Mouse (Mus musculus) thymus, adult 18-20 months (tissue): Measurements from ENCODE around the gene Dapp1.

Experiments
- DNase-seq, 2 experiments: peaks; one replicate each; pipeline ENCODE4 v3.0.0; 2022; ENCODE audit warnings: mixed read lengths in 2 of 2

Gene Dapp1

DNA sequence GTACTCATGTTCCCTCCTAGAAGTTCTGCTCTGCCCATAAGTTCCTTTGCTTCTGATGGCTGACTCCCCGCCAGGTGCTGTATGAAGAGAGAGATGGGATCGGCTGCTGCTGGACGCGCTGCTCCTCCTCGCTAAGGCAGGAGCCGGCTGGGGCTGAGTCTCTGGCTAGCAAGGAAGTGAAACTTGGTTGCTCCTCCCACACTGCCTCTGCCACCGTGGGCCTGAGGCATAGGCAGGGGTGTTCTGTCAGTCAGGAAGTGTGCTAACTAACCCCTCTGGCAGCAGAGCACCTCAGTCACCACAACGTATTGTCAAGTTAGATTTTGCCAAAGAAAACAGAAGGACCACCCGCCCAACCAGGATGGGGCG lies at the start of gene Dapp1:
Gene Dapp1, minus strand, starts transcription at position 164 of the 369 bp plus-strand sequence.
- DNase-seq: peak; percentile 80 to 87

DNA sequence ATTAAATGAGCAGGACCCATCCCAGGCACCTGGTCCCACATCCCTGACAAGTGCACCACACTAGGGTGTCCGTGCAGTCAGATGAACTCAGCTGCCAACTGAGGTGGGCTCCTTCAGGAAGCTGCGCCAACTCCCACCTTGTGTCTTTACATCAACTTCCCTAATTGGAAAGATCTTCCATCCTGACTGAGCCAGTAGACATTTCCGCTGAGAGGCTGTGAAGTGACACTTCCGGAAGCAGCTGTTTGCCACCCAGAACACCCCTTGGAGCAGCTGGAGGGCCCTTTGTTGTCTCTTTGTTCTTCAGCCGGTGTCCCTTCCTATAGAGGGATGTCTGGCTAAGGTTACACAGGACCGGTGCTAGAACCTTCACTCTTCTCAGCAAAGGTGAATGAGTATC lies 49.2 kb upstream of the Dapp1 start:
- DNase-seq: no peak

DNA sequence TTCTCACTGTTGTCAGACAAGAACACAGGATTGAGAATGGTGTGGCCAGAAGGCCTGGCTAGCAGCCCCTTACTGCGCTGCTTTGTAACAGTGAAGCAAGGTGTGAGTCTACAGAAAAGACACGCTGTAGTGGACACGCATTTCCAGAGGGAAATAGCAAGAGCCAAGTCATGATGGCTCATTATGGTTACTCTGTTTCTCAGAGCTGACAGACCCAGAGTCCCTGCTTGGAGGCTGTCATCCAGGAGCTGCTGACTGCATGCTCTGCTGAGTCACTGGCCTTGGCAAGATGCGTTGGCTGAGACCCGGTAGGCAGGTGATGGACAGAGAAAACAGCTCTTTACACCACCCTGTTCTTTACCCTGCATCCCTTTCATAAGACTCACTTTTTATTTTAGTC lies 48.0 kb upstream of the Dapp1 start:
- no peak for DNase-seq

DNA sequence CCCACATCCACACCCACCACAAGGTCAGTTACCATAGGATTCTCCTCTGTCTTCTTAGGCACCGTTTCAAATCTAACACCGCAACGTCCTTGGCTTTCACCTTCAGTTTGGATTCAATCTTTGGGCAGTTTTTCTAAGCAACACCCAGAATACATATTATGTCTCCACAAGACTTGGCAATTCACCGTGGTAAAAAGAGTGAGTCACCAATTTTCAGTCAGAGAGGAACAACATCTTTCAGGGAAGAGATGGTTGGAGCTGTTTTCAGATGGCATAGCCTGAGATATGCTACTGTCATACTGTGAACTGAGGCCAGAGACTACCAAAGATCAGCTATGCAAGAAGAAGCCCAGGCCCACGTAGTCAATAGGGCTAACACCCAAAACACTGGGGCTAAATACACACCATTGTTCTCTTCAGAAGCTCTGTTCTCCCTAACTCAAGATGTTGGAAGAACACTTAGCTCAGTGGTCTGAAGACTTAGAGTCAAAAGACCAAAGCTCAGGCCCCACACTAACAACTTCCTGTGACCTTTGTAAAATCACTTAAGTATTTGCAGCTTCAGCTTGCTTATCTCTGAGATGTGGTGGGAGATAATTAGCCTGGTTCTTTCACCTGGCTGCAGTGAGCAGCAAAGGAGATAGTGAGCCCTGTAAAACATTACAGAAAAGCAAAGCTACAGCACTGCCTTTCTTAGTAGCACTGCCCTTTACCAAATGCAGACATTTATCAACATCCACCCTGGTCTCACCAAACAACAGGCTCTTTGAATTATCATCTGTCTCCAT lies 46.4 kb upstream of the Dapp1 start:
- no peak for DNase-seq

DNA sequence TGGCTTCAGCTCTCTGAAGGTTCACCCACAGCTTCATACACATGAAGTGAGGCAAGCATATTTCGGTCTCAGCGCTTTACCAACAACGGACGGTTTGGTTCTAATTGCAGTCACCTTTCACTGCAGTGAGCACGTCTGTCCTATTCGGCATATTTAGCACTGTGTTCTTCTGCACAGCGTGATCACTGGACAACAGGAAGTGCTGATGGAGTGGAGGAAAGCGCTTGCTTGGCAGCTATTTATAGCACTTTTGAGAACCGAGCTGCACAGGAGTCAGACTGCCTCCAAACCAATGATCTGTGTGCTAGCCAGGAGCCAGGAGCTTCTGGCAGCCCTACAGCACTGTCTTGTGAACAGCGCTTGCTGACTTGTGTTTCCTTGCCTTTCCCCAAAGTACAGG lies 44.9 kb upstream of the Dapp1 start:
- no peak for DNase-seq

DNA sequence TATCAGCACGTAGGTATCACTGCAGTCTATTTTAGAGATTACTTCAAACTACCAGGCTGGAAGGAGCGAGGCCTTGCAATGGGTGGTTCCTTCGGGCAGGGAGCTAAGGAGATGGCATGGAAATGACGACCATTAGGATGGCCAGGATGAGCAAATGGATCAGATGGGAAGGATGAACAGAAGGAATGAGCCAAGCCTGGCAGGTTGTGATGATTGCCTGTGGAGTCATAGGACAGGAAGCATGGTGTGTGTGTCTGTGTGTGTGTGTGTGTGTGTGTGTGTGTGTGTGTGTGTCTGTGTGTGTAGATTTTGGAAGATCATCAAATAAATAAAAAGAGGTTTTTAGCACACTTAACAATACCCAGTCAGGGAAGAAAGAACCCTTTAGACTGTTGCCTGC lies 41.3 kb upstream of the Dapp1 start:
- DNase-seq: no peak

DNA sequence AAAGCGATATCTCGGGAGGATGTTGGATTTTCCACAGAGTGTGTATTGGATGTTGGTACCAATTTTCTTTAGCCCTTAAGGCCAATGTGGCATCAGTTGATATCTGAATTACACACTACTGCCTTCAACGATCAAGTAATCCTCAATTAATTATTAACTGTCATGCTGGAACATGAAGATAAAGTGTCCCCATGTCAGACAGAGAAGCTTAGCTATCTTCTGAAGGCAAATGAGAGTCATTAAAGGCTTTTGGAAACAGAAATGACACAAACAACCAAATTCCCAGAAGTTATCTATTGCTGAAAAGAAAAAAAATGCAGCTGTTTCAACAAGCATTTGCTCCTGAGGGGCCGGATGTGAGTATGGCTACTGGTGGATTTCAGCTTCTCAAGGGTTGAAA lies 40.7 kb upstream of the Dapp1 start:
- DNase-seq: no peak

DNA sequence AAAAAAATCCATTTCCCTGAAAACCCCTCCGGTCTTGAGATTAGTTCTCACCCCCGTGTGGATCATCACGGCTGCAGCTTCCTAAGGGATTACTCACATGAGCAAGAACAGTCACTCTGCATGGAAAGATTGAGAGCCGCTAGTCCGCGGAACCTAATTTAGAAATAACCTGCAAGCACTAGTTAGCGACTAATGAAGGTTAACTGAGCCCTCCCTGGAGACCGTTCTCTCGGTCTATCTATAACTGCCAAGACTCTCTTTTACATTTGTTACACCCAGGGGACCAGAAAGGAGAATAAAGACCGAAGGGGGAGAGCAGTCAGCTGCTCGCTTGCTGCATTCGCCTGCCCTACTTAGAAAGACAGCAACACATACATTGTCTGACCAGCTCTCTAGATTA lies 35.5 kb upstream of the Dapp1 start:
- no peak for DNase-seq

DNA sequence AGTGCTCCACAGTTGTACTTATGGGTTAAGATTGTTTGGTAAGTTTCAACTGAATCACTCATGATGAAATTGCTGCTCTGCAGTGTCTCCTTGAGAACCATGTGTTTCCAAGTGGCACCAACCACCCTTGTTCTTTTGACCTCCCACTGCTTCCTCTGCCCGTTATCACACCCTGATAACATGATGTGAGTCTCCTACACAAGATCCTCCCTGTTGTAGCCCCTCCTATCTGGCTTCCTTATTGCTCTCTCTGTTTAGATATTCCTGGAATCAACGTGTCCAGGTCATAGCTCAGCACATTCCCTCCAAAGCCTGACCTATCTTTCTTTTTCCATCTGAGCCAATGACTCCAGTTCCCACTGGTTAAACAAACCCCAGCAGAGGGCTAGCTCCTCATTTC lies 33.4 kb upstream of the Dapp1 start:
- DNase-seq: no peak

DNA sequence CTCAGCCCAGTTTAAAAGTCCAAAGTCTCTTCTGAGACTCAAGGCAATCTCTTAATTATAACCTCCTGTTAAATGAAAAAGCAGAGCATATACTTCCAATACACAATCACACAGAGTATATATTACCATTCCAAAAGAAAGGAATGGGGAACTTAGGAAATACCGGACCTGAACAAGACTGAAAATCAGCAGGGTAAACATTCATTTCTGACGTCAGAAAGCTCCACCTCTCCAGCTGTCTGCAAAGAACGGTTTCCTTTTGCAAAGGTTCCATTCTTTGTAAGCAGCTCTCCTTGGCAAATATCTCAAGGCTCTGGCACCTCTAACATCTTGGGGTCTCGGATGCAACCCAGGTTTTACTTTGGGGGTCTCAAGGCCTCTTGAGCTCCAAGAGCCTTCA lies 31.0 kb upstream of the Dapp1 start:
- DNase-seq: no peak

DNA sequence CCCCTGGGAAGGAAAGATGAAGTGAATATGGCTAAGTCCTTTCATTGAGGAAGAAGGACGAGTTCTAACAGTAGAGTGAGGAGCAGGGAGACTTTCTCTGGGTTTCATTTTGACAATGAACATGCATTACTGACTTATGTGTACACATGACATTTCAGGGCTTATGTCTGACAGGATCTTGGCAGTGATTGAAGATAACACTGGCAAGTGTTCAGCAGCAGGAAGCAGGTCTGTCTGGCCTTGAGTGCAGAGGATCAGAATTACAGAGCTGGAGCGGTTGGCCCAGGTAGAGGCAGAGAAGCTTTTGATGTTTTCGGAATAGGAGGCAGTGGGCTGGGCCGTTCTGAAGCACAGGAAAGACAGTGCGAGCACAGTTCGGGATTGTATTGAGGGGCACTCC lies 26.8 kb upstream of the Dapp1 start:
- DNase-seq: no peak

DNA sequence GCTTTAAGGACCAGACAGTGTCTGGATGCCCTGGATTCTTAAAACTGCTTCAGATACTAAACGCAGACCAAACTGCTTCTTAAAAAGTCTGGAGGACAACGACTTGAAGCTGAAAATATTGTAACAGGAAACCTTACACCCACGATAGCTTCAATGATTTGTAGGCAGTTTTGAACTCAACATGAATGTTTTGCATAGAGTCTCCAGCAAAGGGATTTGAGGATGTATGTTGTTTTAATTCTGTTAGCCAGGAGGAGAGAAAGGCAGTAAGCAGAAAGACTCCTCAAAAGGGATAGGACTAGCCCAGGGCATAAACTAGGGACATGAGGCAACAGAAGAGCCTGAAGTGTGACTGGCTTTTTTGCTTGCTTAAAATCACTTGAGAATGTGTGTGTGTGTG lies 25.6 kb upstream of the Dapp1 start:
- no peak for DNase-seq

DNA sequence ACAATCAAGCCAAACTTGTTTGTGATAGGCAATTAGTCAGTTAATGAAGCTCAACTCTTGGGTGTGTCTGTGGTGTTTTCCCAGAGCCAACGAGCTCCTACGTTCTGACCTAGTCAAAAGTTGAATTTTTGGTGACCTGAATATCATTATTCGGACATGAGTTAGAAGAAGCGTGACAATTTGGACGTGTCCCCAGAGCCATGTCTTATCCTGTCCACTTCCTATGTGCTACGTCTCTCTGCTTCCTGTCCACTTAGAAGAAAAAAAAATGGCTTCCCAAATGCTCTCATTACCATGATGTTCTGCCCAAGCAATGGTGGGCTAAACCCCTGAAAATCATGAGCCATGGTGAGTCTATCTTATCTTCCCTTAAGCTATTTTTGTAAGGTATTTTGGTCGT lies 21.9 kb upstream of the Dapp1 start:
- DNase-seq: no peak

DNA sequence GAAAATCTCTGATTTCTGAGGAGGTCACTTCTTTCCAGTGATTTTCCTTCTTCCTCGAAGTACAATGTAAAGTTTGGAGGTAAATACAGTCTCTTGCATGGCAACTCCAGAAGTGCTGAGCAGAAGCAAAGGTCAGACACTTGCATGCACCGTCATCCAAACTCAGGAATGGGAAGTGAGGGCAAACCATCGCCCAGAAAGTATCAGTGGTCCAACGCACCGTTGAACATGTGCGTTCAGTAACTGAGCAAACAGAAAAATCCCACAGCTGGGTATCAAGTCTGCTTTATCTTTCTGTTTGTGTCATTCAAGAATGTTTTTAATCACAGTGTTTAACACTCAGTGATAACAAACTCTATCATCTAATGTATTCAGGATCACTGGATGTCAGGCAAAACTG lies 21.2 kb upstream of the Dapp1 start:
- no peak for DNase-seq

DNA sequence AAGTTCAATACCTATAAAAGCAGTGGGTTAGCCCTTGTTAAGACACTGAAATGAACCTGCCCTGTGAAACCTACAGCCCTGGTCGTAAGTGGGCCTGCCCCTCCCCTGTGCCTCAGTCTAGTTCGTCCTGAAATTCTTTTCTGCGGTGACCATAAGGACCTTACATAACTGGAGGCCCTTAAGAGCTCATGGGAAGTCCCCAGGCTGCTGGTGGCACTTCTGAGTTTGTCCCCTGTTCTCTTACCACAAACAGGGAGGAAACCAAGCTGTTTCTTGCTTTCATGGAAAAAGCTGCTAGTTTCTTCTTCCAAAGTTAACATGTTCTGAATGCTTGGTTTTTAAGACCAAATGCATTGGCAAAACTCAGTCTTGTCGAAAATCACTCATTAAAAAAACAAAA lies 20.5 kb upstream of the Dapp1 start:
- DNase-seq: no peak

DNA sequence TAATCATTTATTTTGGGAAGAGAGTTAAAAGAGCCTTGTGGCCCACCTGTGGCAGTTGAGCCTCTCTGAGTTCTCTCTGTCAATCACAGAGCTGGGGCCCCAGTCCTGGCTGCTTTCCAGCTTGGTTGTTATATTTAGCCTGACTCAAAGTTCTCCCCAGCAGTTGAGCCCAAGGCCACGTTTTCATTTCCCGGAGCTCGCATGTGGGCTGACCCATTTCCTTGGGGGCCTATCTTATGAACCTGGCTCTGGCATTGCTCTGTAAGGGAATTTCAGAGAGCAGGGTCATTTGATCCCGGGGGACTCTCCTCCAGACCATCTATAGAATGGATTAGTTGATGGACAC lies 19.4 kb upstream of the Dapp1 start:
- DNase-seq: no peak

DNA sequence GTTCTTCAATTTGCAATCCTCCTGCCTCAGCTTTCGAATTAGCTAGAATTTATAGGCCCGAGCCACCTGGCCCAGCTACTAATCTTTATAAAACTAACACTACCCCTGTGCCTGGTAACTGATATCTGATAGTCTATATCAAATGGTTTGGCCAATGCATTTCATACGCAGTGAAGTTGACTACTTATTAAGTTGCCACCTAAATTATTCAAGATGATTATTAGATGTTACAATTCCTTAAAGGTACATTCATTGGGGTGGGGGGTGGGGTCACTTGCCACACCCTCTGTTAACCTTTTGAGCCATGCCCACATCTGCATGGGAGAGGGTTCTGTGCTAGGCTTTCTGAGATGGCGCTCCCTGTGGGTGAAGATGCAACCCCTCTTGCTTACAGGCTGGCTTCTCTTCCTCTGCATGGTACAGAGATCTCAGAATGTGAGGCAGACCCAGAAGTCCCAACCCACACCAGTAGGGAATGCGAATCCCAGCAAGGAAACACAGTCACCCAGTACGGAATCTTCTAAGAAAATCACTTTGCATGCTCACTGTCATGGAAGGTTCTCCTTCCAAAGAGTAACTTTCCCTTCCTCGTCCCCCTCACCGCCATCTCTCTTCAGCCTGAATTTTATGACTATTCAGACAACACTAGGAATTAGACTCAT lies 18.8 kb upstream of the Dapp1 start:
- DNase-seq: no peak

DNA sequence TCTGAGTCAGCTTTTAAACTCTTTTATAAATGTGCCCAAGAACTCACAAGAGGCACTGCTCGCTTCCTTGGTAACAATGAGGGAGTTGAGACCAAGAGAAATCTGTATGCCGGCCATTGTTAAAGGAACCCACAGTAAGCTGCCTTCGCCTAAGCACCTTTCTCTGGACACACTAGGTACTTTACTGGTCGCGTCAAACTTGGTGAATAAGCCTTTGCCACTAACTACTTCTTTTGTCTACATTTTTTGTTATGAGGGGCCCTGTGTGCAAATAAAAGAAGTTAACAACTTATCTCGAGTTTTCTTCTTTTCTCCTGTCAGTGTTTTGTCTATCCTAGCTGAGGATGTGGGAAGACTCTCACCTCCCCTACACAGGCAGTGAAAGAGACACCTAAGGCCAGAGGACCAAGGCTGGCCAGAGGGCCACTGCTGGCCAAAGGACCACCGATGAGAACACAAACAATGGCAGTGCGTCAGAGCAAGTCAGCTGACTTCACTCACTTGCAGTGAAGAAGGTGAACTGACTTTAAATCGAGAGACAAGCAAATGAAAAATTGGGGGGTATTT lies 18.0 kb upstream of the Dapp1 start:
- no peak for DNase-seq

DNA sequence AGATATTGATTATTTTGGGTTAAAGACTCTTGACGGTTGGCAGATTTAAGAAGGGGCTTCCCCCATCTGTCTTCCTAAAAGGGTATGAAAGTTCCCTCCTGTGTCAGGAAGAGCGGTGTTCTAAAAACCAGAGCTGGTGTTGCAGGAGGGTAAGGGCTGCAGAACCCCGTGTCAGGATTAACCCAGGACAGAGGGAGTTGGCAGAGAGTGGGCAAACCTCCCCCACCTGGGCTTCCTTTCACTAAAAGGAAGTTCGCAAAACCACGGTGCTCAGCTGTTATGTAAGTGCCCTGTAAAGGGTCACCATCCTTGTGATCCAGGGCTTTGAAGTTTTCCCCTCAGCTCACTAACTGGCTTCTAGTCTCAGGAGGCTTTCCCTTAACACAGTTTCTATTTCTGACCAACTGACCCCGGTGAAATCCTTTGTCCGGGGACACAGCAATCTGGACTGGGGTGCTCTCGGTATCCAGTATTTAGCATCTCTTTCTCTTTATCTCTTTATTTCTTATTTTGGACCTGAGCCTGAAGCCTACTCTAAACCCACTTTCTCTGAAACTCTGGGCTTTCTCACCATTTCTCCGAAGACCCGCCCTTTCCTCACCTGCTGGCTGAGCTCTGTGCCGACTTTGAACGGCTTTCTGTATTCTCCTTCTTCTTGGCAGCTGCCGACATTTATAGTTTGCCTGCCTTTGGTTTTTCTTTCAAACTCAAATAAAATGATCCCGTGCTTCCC lies 17.3 kb upstream of the Dapp1 start:
- no peak for DNase-seq

DNA sequence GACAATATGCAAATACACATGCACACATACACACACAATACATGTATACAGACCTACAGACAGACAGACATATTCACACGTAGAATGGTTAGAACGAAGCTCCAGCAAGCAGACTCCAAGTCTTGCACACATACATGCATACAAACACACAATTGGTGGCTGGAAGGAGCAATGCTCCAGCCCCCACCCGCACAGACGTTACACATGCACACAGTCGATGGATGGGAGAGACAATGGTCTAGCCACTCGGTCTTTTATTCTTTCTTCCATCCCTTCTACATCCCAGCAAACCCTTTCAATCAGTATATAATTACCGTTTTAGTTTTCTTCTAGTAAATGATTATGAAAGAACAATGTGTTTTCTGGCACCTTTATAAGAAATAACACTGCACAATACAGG lies 14.1 kb upstream of the Dapp1 start:
- DNase-seq: no peak

DNA sequence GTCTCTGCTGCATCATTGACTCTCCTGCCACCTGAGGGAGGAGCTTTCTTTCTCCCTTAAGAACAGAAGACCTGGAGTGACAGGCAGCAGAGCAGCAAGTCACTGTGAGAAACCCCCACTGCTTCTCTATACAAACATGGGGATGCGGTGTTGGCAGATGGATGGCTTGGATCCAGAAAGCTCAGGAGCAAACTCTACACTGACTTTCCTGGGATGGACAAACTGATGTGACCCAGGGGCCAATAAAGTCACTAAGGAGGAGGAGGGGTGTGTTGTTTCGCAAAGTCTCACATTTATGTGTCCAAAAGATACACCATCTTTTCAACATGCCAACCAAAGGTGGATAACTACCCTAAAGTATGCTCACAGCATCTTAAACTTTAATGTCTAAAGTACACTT lies 12.9 kb upstream of the Dapp1 start:
- no peak for DNase-seq

DNA sequence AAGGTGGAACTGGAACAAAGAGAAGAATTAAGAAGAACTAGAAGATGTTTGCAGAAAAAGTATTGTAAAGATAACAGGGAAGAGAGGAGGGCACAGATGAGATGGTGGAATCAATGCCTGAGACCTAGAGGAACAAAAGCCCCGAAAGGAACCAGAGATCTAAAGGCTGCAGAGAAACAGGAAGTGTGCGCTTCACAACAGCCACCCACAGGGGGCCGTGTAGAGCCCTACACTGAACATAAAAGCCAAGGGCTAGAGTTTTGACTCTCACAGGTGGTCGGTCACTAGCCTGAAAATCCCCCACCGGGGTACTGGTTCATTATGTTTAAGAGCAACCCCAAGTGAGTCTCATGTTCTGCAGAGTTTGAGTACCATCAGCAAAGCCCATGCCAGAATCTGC lies 11.0 kb upstream of the Dapp1 start:
- no peak for DNase-seq

DNA sequence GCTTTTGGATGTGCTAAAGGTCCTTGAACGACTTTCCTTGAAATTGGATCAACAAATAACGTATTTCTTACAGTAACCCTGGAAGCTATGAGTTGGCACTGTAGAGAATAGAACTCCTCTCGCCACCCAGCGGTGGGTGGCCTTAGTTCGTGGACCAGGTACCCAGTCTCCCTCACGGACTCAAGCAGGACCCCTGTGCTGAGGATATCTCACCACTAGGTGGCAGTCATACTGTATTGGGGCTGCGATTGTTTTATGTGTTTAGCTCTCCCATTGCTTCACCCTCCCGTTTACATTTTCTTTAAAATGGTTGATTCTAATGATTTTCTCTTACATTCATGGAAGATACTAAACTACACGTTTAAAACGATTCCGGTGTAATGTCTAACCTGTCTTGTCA lies 9.8 kb upstream of the Dapp1 start:
- peak; percentile 66 to 82 for DNase-seq

DNA sequence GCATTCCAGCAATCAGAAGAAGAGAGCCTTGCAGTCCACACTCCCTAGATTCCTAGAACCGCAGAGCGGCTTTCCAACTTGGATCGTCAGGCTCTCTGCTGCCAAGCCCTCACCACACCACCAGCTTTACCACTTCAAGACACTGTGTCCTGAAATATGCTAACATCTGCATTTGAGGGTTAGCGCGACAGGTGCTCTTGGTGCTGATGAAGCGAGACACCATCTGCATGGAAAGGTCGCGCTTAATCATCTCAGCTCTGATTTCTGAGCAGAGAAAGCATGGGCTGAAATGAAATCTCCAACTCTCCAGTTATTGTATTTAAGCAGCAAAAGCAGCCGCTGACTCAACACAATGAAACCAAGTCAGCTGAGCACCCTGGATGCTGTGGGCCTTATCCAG lies 8.1 kb upstream of the Dapp1 start:
- DNase-seq: no peak
